Mouse (Mus musculus) kidney, adult 8-10 months (tissue): ENCODE data around the gene Def8.
"Not testable (repeated sequence)": the region's sequence is repeated elsewhere in the genome, so short reads cannot be mapped to it uniquely, and the experiment has no call there.

Source experiments
- DNase-seq, 2 experiments: peaks; one replicate each; pipeline ENCODE4 v3.0.0; 2022

The Def8 gene

GRCm38 (mm10) chr8:123441788-123442187 is 18.5 kb downstream of the Def8 start:
- DNase-seq: no peak

- no peak for DNase-seq
These were observed 19.0 kb downstream of the Def8 start for GRCm38 (mm10) chr8:123442351-123442750.

DNA sequence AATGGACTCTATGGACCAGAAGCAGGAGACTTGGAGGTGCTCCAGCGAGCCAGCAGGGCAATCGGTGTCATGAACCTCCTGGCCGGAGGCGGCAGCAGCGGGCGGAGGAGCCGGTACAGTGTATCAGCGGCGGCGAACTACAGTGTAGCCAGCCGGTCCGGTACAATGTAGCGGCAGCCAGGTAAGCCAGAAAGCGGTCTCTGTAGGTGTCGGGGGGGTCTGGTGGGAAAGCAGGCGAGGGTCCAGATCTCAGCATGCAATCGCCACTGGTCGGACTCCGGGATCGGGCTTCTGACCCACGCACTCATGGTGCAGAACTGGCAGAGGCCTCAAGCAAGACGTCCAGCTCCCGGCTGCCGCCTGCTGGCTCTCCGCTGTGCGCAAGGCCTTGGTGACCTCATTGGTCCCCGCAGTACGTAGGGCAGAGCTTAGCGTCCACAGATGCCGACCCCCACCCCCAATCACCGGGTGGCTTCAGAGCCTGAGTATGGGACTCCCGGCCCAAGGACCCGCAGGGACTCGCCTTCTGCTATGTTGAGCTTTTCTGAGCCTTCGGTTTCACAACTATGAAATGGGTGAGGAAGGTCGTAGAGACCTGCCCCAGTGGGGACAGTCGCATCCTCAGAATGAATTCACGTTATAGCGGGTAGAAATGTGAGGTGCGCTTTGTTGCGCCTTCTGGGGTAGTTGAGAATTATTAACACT is 19.7 kb downstream of the Def8 start:
- peak; percentile 95 to 98 for DNase-seq

DNA sequence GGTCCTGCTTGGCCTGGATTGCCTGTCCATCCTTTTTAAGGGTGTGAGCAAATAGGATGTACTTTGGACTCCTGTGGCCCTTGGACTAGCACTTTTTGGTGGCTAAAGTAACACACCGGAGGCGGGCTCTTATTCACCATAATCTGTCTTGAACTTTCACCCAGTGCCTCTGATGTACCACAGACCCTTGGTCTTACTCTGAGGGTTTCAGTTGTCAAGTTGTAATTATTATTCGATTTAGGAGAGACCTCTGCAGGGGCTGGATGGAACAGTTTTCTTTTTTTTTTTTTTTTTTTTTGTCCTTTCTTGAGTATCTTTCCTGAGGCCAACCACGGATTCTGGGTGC is 20.2 kb downstream of the Def8 start:
- DNase-seq: peak; percentile 81 to 89

DNA sequence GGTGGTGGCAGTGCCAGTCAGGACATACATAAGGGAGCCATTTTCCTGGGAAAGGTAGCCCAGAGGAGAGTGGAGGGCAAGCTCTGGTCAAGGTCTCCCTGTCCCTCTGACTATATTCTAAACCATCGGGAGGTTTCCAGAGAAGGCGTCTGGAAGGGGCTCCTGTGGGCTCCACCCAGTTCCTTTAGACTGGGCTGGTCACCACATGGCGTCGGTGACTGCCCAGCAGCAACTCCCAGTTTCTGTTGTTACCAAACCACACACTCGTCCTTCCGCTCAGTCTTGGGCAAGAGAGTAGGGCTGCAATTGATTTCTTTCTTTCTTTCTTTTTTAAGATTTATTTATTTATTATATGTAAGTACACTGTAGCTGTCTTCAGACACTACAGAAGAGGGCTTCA is 20.8 kb downstream of the Def8 start:
- no peak for DNase-seq

- peak in 1 of 2 experiments; percentile 28 for DNase-seq
These were observed 22.7 kb downstream of the Def8 start for GRCm38 (mm10) chr8:123445981-123446380.

DNA sequence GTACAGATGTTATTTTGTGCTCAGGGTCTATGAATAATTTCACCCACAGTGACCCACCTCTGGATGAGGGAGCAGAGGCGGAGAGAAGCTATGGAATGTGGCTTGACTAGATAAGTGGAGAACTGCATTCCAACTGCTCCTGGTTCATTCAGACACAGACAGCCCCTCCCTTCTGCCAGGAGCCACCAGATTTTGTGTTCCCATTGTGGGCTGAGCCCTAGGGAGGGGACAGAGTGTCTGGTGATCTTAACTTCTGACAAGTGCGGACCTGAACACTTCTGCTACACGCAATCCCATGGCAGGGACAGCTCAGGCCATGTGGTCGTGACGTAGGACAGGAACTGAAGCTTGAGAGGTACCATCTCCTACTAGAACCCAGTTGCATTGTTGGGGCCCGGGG is 23.5 kb downstream of the Def8 start:
- no peak for DNase-seq

- DNase-seq: no peak
These were observed 27.5 kb downstream of the Def8 start for GRCm38 (mm10) chr8:123450783-123451182.

DNA sequence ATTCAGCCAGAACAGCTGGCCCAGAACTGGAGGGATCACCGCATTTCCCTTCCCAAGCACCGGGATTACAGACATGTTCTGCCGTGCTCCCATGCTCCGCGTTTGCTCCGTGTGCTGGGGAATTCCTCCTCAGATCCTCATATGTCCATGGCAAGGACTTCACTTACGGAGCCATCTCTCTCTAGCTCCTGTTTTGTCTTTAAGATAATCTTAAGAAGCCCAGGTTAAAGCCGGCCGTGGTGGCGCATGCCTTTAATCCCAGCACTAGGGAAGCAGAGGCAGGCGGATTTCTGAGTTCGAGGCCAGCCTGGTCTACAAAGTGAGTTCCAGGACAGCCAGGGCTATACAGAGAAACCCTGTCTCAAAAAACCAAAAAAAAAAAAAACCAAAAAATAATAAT is 28.4 kb downstream of the Def8 start:
- DNase-seq: not testable (repeated sequence)

GRCm38 (mm10) chr8:123452149-123452548 is 28.8 kb downstream of the Def8 start:
- DNase-seq: no peak

GRCm38 (mm10) chr8:123453291-123453690 is 30.0 kb downstream of the Def8 start:
- no peak for DNase-seq

DNA sequence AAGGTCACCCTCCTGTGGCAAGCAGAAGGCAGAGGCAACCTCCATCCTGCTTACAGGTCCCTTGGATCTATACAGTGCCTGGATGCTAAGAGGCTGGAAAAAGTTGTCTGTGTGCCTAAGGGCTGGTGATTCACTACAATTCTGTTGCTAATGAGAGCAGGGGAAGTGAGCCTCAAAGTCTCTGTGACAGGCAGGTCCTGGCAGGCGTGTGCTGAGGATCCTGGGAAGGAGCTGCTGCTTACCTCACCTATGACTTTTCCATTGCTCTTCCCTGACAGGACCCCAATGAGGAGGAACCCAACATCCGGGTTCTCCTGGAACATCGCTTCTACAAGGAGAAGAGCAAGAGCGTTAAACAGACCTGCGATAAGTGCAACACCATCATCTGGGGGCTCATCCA is 30.6 kb downstream of the Def8 start:
- no peak for DNase-seq

GRCm38 (mm10) chr8:123454559-123454958 is 31.2 kb downstream of the Def8 start:
- no peak for DNase-seq

DNA sequence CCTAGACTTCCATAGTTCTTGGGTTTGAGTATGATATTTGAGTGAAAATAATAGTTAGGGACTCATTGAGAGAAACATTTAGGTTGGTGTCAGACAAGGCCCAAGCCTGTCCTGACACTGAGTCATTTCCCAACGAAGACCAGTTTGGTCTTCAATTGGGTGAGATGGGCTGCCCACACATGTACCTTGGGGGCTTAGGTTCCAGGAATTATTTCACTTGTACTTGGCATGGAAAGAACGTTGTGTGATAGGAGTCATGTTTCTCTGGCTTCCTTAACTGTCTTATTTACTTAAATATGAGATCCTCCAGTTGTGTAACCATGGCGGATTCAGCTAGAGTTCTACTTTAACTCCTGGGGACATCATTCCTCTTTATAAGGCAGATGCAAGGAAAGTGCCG is 40.3 kb downstream of the Def8 start:
- no peak for DNase-seq

- no peak for DNase-seq
These were observed 44.1 kb downstream of the Def8 start for GRCm38 (mm10) chr8:123467476-123467875.

DNA sequence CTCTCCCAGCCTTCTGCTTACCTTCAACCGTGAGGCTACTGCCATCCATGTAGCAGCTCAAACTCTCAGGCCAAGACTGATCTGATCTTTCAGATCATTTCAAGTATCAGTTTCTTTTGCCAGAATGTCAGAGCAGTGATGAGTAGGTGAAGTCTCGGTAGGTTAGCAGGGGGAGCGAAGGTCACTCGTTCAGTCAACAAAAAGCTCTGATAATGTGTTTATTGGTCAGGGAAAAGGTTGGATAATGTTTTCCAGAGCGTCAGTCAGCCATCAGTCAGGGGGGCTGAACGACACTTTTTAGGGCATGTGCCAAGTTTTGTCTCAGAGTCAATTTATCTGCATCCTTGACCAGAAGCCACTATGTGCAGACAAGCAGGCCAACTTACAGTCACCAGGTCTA is 49.7 kb downstream of the Def8 start:
- DNase-seq: not testable (repeated sequence)

GRCm38 (mm10) chr8:123474549-123474948 is 51.2 kb downstream of the Def8 start:
- not testable (repeated sequence) for DNase-seq

DNA sequence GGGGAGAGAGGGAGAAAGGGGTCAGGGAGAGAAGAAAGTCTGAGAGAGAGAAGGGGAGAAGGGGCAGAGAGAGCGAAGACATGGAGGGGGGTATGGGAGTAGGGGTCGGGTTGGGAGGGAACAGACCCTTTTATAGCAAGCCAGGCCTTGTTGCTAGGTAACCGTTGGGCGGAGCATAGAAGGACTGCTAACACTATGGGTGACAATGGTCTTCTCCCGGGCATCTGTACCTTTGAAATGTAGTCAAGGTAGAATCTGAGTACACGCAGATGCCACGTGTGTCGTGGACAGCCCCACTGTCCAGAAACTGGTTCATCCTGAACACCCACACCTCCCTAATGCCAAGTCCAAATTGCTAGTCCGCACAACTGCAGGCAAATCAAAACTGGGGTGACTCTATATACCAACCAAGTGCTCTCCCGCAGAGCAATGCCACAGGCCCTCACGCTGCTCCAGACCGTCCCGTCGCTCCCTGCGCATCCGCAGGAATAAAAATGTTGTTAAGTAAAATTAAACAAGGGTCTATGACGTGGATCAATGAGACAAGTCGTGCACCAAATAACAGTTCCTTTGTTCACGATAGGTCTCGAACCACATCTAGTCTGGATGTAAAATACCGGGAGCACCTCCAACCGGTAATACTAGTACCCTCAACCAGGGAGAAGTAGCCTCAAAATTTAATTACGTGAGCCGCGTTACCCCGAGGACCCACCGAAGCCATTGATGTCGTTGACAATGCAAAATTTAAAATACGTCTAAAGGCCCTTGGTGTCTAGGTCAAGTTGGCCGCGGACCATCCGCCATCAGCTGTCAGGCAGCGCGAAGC is 53.8 kb downstream of the Def8 start:
- no peak for DNase-seq

- DNase-seq: peak; percentile 89 to 92
These were observed 54.5 kb downstream of the Def8 start, which contains the start of gene Afg3l1 for GRCm38 (mm10) chr8:123477737-123478258. Afg3l1 (plus strand) TSS chr8:123477903.

DNA sequence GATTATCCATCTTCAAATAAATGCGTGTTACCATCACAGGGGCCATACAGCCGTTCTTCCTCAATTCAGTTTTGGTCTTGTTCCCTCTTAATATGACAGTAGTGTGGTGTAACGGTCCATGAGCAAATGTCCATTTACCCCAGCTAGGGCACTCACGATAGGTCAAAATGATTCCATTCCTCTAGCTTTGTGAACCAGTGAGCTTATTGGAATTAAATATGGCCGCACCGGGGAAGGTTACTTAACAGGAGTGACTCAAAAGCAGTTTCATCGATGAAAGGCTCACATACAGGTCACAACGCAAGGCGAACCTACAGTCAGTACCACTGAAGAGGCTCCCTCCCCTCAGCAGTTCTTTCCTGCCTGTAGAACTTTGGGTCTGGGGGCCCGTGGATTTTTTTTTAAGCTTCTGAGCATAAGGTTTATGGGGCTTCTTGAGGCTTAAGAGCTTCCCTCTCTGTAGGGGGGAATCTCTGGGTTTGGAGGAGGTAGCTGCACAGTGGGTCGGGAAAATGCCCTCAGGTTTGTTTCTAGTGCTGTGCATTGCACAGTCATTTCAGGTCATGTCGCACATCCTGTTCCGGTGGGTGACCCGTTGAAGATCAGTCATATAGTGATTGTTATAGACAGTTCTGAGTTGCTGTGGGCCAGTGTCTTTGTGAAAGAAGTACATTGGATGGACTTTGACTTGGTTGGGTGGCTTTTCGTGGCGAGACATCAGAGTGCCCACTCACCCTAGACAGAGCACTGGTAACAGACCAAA is 55.3 kb downstream of the Def8 start:
- DNase-seq: no peak

GRCm38 (mm10) chr8:123482627-123483026 is 59.3 kb downstream of the Def8 start:
- DNase-seq: no peak

DNA sequence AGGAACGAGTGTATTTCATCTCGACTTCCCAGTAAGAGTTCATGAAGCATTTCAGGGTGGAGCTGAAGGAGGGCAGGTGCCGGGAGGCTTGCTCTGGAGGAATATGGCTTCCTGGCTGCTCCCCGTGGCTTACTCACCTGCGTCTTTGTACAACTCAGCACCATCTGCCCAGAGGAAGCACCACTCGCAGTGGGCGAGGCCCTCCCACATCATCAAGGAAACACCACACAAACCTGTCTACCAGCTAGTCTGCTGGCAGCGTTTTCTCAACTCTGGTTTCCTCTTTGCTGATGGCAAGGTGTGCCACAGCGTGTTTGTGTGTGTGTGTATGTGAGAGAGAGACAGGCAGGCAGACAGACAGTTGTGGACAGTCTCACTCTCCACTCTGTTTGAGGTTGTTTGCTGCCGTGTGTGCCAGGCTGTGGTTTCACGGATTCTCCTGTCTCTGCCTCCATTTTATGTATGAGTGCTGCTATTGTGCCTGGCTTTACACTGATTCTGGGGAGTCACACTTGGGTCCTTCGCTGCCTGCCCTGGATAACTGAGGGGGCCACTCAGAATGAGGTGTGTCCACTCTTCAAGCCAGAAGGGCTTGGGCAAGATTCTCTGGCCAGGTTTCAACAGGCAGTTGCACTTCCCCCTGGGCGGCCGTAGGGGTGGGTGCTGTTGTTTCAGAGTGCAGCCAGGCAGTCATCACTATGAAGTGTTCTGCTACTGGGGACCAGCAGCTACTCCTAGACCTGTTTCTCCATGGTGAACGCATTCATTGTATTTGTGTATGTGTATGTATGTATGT is 68.2 kb downstream of the Def8 start:
- no peak for DNase-seq
